In the genomic region with DNA sequence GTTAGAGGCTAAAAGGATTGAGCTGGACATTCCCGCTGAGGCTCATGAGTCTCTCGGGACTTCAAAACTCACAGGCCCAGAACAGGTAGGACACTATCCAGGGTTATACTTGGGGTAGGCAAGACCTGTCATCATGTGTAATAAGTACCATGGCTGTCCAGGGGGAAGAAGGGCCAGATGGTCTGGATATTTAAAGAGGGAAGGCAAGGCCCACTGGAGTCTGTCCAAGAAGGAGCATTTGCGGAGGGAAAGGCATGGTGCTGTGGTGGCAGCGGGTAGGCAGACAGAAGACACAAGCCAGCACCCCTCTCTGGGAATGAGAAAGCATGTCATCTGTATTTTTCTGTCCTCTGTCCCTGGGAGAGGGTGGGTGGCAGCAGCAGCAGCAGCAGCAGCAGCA, we compare ENCODE assay signal across 22 mouse cellular contexts. TPM values are rescaled to one million over a fixed set of nuclear protein-coding genes. Genes with fewer than 3 reads are reported as not detected.
DNase-seq lines count a peak whose midpoint lies in the region; ATAC-seq lines count a peak whose summit lies in the region.
"Had no signal": no experiment of that assay in that cellular context is flagged by ENCODE, and none has a peak within 500 bp of the region (broad histone marks: within the 10 kb centered on the region; RNA-seq: fewer than 3 reads in every experiment).

No protein-coding gene starts in this region.

- no peak overlapping the region for H3K4me2 ChIP-seq in heart, embryonic 11.5 days
- H3K4me2 ChIP-seq: forebrain, embryonic 13.5 days; heart, embryonic 12.5 days; heart, embryonic 15.5 days; hindbrain, embryonic 14.5 days had no signal

- WGBS in heart, embryonic 11.5 days (ENCODE audit: insufficient replicate concordance): 74% methylated on average over 4 of the region's 4 CpGs

- 0 out of 2 replicates have a peak, but pooled peaks cover 8% of the 10 kb centered on the region for H3K4me1 ChIP-seq in heart, embryonic 11.5 days (ENCODE audit: control insufficient read depth, insufficient read depth, low read length)

- peak; percentile 31 for DNase-seq in cerebellum, adult 9-10 months
- DNase-seq in cerebellum, adult 8-10 months: no peak
- peak; percentile 39 to 54 for DNase-seq in cerebellum, postnatal 25 days
- DNase-seq in cerebellum, adult 11 months: no peak
- peak; percentile 17 for DNase-seq in MN1 (ENCODE audit: low spot score)
- DNase-seq: adrenal gland, adult 2 months; adrenal gland, postnatal 14 days; B cell, adult 2 months; gastrocnemius, postnatal 14 days; heart, adult 11 months; heart, postnatal 10 days; heart, postnatal 36 days; kidney, adult 2 months had no signal

- ATAC-seq in heart, embryonic 11.5 days (replicated peaks; ENCODE audit: insufficient number of reproducible peaks, low FRiP score, low TSS enrichment): no peak
- ATAC-seq: forebrain, embryonic 13.5 days; forebrain, embryonic 16.5 days; intestine, postnatal 0 days had no signal

- no peak overlapping the region for H3K4me3 ChIP-seq in heart, embryonic 11.5 days (ENCODE audit: low read depth, low read length)
- H3K4me3 ChIP-seq: forebrain, embryonic 10.5 days; forebrain, embryonic 13.5 days; heart, embryonic 12.5 days; heart, embryonic 15.5 days had no signal

- no peaks in the 10 kb centered on the region for H3K9me3 ChIP-seq in heart, embryonic 11.5 days (replicated peaks; ENCODE audit: control insufficient read depth, low read length)
- H3K9me3 ChIP-seq: forebrain, embryonic 10.5 days; forebrain, embryonic 13.5 days; G1E; heart, embryonic 12.5 days; heart, embryonic 15.5 days had no signal

- no peaks in the 10 kb centered on the region for H3K36me3 ChIP-seq in heart, embryonic 11.5 days (ENCODE audit: control insufficient read depth, insufficient read depth, low read length)
- H3K36me3 ChIP-seq: forebrain, embryonic 10.5 days; G1E; heart, embryonic 12.5 days; heart, embryonic 15.5 days had no signal

- H3K9ac ChIP-seq in heart, embryonic 11.5 days (ENCODE audit: low read depth, low read length): no peak overlapping the region
- H3K9ac ChIP-seq: forebrain, embryonic 13.5 days; heart, embryonic 12.5 days; heart, embryonic 15.5 days; hindbrain, embryonic 14.5 days had no signal

- H3K27ac ChIP-seq in heart, embryonic 11.5 days (ENCODE audit: low read depth, low read length): no peak overlapping the region
- H3K27ac ChIP-seq: forebrain, embryonic 10.5 days; forebrain, embryonic 13.5 days; heart, embryonic 15.5 days; hindbrain, embryonic 14.5 days had no signal

- H3K27me3 ChIP-seq in heart, embryonic 11.5 days (ENCODE audit: control insufficient read depth, insufficient read depth, low read length): peaks cover 22% of the 10 kb centered on the region

RNA-seq across cellular contexts. Expression of gene Pla2g4b, which starts 40.9 kb away (rescaled TPM):
- 1.2 and 2.3 TPM in 2 replicates for polyA plus RNA-seq in heart, embryonic 11.5 days (2014; fragmentation: Nextera tagmentation; extraction: Ambion mirVana)

RNA-seq across cellular contexts. Expression of gene Gm28042, which starts 46.8 kb away (rescaled TPM):
- polyA plus RNA-seq in heart, embryonic 11.5 days (2014; fragmentation: Nextera tagmentation; extraction: Ambion mirVana): 0.92 and 1.8 TPM in 2 replicates

RNA-seq across cellular contexts. Expression of gene Jmjd7, which starts 46.8 kb away (rescaled TPM):
- 12.7 and 16.0 TPM in 2 replicates for polyA plus RNA-seq in heart, embryonic 11.5 days (2014; fragmentation: Nextera tagmentation; extraction: Ambion mirVana)

Comparison
In these comparisons a context has a peak if more than half of its experiments do, and no peak if none do; other contexts are left out.
1. DNase-seq: peak in cerebellum, adult 9-10 months (single experiment), cerebellum, postnatal 25 days (2 of 2) and MN1 (single experiment); none in cerebellum, adult 8-10 months (single experiment) and cerebellum, adult 11 months (single experiment).